Mouse (Mus musculus): ENCODE data around the gene Hoxd1. TPM values are rescaled to one million over a fixed set of nuclear protein-coding genes. Genes with fewer than 3 reads are reported as not detected.

The Hoxd1 gene
- total RNA-seq, 1 experiment from 2014 or later, result not detected

DNA sequence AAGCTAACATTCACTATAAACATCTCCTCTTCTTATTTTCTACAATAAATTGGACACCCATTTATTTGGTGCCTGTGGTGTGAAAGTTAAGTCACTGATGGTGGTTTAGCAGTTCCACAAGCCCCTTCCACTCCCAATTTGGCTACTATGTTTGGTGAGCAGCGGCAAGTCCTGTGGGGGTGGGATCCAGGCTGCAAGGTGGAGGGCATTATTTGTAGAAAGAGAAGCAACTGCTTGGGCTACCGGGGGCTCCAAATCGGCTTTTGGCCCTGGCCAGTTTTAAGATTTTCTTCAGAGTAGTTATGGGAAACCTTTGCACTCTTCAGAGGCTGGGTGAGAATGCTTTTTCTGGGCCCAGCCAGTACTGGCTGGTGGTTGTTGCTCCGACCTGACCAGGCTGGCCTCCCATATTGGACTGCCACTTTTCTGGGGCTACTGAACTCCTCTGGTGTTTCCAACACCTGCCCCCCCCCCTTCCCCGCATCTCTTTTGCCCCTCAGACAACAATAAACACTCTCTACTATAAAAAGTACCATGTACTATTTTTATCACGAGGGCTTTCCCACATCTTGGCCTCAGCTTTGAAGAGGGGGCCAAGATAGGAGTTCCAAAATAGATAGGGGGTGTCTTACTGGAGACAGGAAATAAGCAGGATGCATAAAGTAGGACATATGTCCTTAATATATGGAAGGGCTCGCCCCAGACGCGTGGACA lies 30.8 kb upstream of the Hoxd1 start:
- ATAC-seq (replicated peaks; ENCODE audit: insufficient number of reproducible peaks, low FRiP score, low TSS enrichment, poor library complexity, severe bottlenecking), result no peak

DNA sequence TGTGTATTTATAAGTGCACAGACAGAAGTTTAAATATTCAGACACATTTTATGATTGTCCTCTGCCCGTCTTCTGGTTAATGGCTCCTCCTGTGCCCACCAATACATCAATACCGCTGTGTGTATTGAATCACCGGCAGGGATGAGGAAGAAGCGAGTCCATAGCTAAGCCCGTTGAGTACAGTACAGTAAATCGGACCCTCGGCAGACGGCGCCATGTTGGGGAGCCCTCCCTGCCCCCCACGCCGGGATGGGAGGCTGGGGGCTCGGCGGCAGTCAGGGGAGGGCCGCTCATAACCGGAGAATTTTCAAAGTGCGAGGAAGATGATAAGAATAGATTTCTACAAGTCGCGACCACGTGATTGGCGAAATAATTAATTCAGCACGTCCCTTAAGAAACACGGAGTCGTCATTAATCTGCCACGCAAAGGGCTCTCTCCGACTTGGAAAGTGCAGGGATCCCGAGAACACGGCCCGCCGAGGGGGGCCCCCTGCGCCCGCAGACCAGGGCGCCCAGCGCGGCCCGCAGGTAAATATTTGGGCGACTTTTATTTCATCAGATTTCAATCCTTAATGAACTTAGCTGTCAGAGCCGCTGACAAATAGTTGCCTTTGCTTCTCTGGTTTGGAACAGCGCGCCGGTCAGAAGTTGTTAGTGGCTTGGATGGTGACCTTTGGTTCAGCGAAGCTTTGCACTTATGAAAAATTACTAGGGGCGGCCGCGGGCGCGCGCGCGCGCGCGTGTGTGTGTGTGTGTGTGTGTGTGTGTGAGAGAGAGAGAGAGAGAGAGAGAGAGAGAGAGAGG lies 30.1 kb upstream of the Hoxd1 start:
- ATAC-seq (replicated peaks; ENCODE audit: insufficient number of reproducible peaks, low FRiP score, low TSS enrichment, poor library complexity, severe bottlenecking), result no peak

- no peak for ATAC-seq (replicated peaks; ENCODE audit: insufficient number of reproducible peaks, low FRiP score, low TSS enrichment, poor library complexity, severe bottlenecking)
These were observed 29.5 kb upstream of the Hoxd1 start for GRCm38 (mm10) chr2:74733317-74733661.

DNA sequence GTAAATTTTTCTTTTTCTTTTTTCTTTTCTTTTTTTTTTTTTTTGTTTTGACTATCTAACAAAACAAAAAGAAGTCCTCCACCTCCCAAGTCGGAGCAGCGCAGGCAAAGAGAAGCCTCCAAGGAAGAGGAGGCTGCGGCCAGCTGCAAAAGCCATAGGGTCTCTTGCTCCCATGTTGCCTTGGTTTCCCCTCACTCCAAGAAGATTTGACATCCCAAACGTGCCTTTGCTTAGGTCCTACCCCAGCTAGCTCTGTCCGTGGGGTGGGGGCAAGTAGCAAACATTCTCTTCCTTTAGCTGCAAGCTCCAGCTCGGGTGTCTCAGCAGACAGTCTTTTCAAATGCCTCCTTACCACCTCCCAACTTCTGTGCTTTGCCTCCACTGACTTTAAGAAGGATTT lies 29.0 kb upstream of the Hoxd1 start:
- ATAC-seq (replicated peaks; ENCODE audit: insufficient number of reproducible peaks, low FRiP score, low TSS enrichment, poor library complexity, severe bottlenecking), result no peak

DNA sequence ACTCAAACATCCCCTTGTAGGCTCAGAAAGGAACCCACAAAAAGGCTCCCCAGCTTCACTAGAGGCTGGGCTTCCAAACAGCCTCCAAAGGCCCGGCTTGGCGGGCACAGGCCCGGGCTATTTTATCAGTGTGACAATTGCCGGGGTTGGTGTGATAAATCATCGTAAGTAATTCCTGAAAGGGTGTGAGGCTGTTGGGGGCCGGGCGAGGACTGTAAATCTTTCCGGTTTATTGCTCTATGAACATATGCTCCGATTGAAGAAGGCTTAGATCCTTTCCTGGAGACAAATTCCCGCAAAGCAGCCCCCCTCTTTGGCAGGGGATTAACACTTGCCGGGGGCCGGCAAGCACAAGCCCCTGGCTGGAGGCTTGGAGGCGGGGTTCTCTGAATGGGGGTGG lies 28.3 kb upstream of the Hoxd1 start:
- no peak for ATAC-seq (replicated peaks; ENCODE audit: insufficient number of reproducible peaks, low FRiP score, low TSS enrichment, poor library complexity, severe bottlenecking)

- ATAC-seq (replicated peaks; ENCODE audit: insufficient number of reproducible peaks, low FRiP score, low TSS enrichment, poor library complexity, severe bottlenecking), result no peak
These were observed 27.6 kb upstream of the Hoxd1 start for GRCm38 (mm10) chr2:74734996-74735811.

GRCm38 (mm10) chr2:74735851-74736687 lies 26.7 kb upstream of the Hoxd1 start:
- no peak for ATAC-seq (replicated peaks; ENCODE audit: insufficient number of reproducible peaks, low FRiP score, low TSS enrichment, poor library complexity, severe bottlenecking)

DNA sequence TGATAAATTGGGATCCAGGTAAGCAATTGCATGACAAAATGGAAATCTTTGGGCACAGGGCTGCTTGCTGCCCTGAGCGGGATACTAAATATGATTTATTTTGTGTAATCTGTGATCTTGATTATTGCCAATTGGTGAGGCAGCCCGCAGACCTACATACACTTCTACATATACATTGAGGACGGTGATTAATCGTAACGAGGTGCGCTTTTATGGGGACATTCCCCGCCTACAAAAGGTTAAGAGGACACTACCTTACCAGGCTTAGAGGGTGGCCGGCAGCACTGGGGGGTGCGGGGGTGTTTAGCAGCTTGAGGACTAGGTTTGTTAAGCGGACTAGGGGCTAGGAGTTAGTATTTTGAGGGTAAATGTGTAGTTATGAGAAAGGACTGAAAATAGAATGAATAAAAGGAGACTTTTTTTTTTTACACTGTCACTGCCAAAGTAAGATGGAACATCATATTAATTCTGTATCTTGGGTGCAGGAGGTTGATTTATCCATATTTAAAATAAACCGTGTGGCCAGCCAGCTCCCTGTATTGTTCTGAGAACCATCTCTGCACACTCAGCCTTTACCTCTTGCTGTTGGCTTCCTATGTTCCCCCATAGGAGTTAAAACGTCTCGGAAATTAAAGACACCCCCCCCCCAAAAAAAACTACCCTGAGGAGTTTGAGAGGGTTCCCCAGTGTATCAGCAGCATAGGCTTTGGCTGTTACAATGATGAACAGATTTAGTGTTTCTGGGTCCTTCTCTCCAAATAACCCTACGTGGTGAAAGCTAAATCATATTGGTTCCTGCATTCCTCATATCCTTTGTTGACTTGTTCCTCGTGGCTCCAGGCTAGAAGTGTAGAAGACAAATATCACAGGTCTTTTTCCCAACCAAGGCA lies 25.8 kb upstream of the Hoxd1 start:
- ATAC-seq (replicated peaks; ENCODE audit: insufficient number of reproducible peaks, low FRiP score, low TSS enrichment, poor library complexity, severe bottlenecking), result no peak

DNA sequence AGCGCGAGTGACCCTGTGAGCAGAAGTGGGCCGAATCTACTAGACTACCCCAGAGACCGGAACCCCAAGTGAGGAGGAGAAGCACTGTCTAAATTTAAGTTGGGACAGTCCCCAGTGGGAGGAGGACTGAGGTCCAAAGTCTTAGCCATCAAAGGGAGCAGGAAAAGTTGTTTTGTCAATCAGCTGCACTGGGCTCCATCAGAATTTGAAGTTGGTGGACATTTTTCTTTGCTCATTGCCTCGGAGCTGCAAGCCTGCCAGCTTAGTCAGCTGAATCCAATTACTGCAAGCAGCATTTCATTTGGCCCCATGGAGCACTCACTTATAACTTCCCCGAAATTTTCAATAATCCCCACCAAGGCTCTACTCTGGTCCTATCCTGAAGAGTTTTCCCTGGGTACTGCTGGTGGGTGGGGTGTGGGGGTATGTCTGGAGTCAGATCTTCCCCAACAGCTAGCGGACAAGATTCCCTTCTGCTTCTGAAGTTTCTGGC lies 25.2 kb upstream of the Hoxd1 start:
- ATAC-seq (replicated peaks; ENCODE audit: insufficient number of reproducible peaks, low FRiP score, low TSS enrichment, poor library complexity, severe bottlenecking), result no peak

DNA sequence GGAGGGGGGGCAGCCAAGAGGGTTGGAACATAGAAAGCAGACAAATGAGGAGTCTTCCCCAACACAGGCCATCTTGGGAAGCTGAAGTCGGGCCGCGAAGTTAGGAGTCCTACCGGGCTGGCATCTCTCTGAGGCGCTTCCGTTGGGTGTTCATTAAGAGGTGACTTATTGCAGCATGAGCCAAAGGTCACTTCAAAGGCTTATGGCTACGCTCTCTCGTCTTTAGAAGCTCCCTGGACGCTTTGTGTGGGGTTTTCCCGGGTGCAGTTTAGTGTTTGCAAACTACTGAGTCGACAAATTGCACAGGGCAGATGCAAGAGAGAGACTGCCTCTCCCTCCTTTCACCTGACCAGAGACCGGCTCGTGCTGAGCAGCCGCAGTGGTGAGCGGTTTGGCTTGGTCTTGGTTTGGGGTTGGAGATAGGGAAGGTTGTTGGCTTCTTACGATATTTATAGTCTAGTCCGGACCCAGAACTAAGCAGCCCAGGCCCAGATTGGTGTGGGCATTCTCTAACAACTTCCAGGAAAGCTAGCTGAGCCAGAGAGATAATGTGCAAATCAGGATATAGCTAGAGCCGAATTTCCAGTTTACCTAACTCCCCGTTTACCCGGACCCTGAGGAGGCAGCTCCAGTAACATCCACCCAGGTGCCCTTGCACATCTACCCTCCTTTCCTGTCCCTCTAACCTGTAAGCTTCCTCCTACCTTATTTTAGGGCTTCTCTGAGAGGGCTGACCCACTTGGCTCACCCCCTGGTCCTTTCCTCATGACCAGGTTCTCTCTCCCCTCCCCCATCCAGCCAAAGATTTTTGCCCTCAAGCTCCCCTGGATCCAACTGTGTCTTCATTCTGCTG lies 23.9 kb upstream of the Hoxd1 start:
- ATAC-seq (replicated peaks; ENCODE audit: insufficient number of reproducible peaks, low FRiP score, low TSS enrichment, poor library complexity, severe bottlenecking), result no peak

DNA sequence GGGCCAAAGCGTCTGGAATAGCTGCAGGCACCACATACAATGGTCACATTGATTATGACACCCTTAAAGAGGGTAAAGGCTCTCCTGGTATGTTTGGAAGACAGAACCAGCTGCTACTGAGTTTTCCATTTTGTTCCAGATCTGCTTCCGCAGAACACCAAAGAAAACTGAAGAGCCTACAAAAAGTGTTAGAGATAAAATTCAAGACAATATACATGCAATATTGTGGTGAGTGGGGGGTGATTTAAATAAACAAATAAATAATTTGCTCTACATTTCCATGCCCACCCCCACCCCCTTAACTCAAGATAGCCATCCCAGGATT lies 23.3 kb upstream of the Hoxd1 start:
- no peak for ATAC-seq (replicated peaks; ENCODE audit: insufficient number of reproducible peaks, low FRiP score, low TSS enrichment, poor library complexity, severe bottlenecking)

GRCm38 (mm10) chr2:74739869-74740268 lies 22.9 kb upstream of the Hoxd1 start:
- no peak for ATAC-seq (replicated peaks; ENCODE audit: insufficient number of reproducible peaks, low FRiP score, low TSS enrichment, poor library complexity, severe bottlenecking)

DNA sequence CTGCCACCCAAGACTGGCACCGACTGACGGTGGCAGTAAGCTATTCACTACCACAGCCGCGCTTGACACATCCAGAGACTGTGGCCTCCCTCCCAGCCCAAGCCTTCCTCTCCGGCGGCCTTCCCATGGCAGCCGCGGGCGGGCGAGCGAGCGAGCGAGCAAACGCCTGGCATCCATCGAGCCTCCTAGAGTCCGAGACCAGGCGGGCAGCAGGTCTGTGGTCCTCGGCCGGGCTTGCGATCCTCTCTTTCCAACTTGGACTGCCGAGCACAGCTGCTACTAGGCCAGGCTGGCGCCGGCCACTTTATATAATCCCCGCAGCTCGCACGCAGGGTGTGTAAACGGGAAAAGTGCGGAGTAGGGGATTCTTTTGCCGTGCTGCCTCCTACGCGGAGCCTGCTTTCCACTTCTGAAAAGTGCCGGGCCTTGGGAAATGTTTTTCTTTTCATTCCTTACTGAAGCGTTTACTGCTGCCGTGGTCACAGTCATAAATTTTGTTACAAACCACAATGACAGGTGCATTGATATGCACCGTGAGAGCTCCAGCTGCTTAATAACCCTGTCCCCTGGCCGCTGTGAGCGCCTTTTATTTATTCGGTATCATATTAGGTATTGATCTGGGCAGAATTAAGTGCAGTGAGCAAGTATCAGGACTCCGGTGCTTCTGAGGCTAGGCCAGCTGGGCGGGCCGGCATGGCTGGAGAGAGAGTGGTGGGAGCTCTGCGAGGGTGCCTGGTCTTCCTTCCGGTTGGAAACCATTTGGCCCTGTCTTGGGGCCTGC lies 22.3 kb upstream of the Hoxd1 start:
- ATAC-seq (replicated peaks; ENCODE audit: insufficient number of reproducible peaks, low FRiP score, low TSS enrichment, poor library complexity, severe bottlenecking), result no peak

DNA sequence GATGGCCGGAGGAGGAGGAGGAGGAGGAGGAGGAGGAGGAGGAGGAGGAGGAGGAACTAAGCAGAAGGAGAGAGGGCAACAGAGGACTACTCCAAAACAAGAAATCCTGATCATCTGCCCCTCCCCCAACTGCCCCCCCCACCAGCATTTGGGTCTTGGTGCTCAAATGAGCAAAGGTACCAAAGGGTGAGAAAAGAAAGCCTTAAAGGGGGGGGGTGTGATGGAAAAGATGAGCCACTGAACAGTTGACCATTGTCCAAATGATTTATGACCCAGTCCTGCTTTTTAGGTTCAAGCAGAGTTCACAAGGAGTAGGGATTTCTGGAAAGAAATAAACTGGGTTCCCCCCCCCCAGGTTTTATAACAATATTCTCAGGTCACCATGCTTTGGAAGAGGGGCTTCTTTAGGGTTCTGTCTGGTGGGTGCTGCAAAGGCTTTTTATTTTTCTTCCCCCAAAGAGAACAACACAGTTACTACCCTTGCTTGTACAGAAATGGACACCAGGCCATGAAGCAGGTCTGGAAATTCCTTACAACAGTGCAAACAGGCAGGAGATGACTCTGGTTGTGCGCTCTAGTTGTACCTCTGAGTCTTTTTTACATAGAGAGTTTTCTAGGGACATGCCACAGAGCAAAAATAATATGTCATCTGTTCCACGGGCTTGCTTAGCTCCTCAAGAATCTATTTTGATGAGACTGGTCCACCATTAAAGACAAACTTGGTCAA lies 21.4 kb upstream of the Hoxd1 start:
- ATAC-seq (replicated peaks; ENCODE audit: insufficient number of reproducible peaks, low FRiP score, low TSS enrichment, poor library complexity, severe bottlenecking), result no peak

DNA sequence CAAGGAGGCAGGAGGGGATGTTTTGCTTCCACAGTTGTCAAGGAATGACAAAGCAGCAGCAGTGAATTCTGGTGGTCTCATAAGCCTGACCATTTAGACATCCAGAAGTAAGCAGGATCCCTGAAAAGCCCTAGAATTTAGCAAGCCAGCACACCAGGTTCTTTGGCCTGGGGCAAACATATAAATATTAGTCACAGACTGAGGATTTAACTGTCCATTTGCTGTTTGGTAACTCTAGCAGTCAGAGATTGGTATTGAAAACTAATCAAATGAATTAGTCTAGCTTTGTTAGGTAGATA lies 20.9 kb upstream of the Hoxd1 start:
- ATAC-seq (replicated peaks; ENCODE audit: insufficient number of reproducible peaks, low FRiP score, low TSS enrichment, poor library complexity, severe bottlenecking), result no peak

All from monocyte, adult 5-6 weeks (primary cell).